Mouse (Mus musculus) E14TG2a.4 (cell line): Measurements from ENCODE around the gene Helb.

ENCODE experiments used
- H3K27me3 ChIP-seq: 2 replicates; pipeline ENCODE4 v1.6.1; 2014; ENCODE audit warnings: low read length, control low read depth; ENCODE audit not compliant: insufficient read depth
- H3K36me3 ChIP-seq: 2 replicates; pipeline ENCODE4 v1.6.1; 2014; ENCODE audit warnings: low read length, control low read depth; ENCODE audit not compliant: insufficient read depth
- H3K4me1 ChIP-seq: replicated peaks from 2 replicates; pipeline ENCODE4 v1.6.1; 2014; ENCODE audit warnings: low read depth, low read length, control low read depth
- H3K4me3 ChIP-seq: replicated peaks from 2 replicates; pipeline ENCODE4 v1.5.1; 2014; ENCODE audit warnings: mild to moderate bottlenecking, low read length
- H3K9me3 ChIP-seq: 2 replicates; pipeline ENCODE4 v1.6.1; 2014; ENCODE audit warnings: low read length, control low read depth
- CTCF ChIP-seq: conservative IDR thresholded peaks from 2 replicates; pipeline ENCODE4 v1.5.1; 2014; ENCODE audit warnings: low read length
- NANOG ChIP-seq: IDR thresholded peaks from 2 replicates; pipeline ENCODE4 v1.6.1; 2014; ENCODE audit warnings: borderline replicate concordance, low read length, mixed read lengths
- POU5F1 ChIP-seq: IDR thresholded peaks from 2 replicates; pipeline ENCODE4 v1.6.1; 2014; ENCODE audit warnings: low read length, borderline replicate concordance

Helb gene

DNA sequence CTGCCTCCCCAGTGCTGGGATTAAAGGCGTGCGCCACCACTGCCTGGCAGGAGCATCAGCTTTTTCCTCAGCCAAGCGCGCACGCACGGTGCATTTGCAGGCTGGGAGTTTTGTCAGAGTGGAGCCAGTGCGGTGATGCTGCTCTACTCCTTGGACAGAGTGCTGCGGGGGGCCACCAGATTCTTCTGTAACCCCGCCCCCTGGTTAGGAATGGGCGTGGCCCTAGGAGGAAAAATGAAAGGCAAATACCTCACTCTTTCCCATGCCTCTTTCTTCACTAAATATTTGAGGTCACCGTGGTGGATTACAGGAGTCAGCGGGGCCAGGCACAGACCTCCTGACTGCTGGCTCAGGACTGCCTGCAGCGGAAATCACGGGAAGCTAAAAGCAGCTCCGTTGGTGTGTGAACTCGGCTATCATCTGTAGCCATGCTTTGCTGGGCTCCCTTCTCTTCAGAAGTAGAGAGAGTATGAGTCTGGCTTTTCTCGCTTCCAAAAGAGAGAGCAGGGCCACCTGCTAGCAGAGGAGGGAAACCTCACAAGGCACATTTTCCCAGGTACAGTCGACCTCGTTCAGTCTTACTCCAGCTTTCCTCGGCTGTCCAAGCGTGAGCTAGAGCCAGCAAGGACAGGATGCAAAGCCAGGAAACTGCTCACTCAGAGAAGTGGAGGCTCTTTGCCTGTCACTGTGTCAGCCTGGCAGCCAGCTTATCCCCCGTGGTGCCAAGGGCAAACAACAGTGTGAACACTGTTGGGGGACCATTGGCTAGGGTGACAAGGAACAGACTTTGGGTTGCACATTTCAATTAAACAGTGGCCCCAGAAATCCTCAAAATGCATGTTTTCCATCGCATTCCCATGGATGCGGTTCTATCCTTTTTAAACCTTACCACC is 51.3 kb downstream of the Helb start:
- no peaks in the 10 kb centered on the region for H3K36me3 ChIP-seq
- peak overlapping the region; percentile 41 for H3K4me3 ChIP-seq
- H3K27me3 ChIP-seq = peaks cover 8% of the 10 kb centered on the region
- H3K9me3 ChIP-seq = peaks cover 14% of the 10 kb centered on the region
- TF ChIP-seq CTCF = no peak
- TF ChIP-seq POU5F1 = no peak
- TF ChIP-seq NANOG = no peak
- H3K4me1 ChIP-seq = peaks cover 10% of the 10 kb centered on the region

DNA sequence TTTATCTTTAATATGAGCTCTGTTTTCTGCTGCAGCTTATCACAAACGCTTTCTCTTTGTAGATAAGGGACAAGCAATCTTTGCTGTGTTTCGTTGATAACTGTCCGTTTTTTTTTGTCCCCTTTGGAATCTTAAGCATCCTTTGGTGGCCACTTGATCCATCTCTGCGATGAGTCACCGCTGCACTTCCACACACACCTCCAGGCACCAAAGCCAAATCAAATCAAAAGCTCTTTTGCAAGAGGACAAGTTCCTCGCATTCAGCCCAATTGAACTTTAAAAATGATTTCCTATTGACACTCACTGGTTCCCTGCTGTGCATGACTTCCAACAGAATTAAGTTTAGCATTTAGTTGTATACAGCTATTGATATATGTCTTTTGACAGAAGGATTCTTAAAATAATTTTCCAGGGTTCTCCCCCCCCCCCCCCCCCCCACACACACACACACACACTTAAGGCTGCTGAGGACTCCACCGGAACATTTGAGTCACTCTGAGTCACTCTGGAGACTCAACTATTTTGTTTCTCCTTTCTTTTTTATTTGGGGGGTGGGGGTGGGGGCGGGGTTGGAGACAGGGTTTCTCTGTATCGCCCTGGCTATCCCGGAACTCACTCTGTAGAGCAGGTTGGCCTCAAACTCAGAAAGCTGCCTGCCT is 52.1 kb downstream of the Helb start:
- Histone ChIP-seq H3K4me1 (peaks cover 10% of the 10 kb centered on the region), H3K27me3 (peaks cover 8% of the 10 kb centered on the region), H3K36me3 (no peaks in the 10 kb centered on the region), H3K9me3 (peaks cover 12% of the 10 kb centered on the region), H3K4me3 (peak overlapping the region; percentile 41)
- TF ChIP-seq NANOG (no peak), CTCF (no peak)

DNA sequence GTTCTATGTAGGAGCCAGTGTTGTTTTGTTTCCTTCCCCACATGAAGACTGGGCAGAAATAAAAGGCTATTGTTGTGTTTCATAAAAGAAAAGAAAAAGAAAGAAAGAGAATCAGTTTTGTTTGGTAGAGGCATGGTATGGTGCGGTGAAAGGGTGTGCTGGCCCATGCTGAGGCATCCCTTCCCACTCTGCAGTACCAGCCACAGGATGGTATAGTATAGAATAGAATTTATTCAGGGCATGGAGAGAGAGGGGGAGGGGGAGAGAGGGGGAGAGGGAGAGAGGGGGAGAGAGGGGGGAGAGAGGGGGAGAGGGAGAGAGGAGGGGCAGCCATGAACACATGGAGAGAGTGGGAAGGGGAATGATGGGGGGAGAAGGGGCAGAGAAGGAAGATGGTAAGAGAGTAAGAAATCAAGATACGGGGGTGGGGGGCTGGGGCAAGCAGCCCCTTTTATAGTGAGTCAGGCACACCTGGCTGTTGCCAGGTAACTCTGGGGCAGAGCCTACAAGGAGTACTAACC is 68.0 kb downstream of the Helb start:
- no peaks in the 10 kb centered on the region for H3K36me3 ChIP-seq
- no peaks in the 10 kb centered on the region for H3K4me1 ChIP-seq
- no peaks in the 10 kb centered on the region for H3K27me3 ChIP-seq
- no peak overlapping the region for H3K4me3 ChIP-seq
- TF ChIP-seq NANOG (no peak), CTCF (no peak), POU5F1 (no peak)
- peaks cover 6% of the 10 kb centered on the region for H3K9me3 ChIP-seq

DNA sequence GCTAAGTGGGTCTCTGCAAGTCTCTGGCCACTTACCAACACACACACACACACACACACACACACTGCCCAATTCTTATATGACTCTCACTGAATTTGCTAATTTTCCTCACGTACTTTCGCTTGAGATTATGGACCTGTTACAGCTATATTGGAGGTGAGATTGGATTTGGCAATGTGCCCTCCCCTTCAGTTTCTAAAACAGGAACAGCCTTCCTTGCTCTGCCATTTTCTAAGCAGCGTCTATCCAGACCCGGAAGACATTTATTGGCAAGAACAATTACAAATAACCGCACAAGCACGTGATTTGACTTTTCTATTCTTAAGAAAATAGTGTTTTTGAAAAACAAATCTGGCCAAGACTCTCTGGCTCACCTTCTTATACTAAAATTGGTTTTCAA is 68.5 kb downstream of the Helb start:
- TF ChIP-seq NANOG (no peak), POU5F1 (no peak), CTCF (no peak)
- Histone ChIP-seq H3K36me3 (no peaks in the 10 kb centered on the region), H3K4me1 (no peaks in the 10 kb centered on the region), H3K27me3 (no peaks in the 10 kb centered on the region), H3K9me3 (peaks cover 6% of the 10 kb centered on the region), H3K4me3 (no peak overlapping the region)

DNA sequence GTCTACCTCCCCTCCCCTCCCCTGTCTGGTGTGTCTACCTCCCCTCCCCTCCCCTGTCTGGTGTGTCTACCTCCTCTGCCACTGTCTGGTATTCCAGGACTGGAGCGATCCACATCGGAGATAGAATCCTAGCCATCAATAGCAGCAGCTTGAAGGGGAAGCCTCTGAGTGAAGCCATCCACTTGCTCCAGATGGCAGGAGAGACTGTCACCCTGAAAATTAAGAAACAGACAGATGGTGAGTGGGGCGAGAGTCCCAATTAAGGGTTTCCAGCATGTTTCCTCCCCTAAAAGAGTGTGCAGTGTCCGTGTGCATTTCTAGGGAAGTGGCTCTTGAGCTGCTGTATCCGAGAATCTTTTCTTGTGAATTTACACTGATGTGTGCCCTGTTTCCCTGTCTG is 74.6 kb downstream of the Helb start:
- no peaks in the 10 kb centered on the region for H3K4me1 ChIP-seq
- no peaks in the 10 kb centered on the region for H3K9me3 ChIP-seq
- TF ChIP-seq CTCF (no peak), POU5F1 (no peak), NANOG (no peak)
- H3K36me3 ChIP-seq = no peaks in the 10 kb centered on the region
- no peaks in the 10 kb centered on the region for H3K27me3 ChIP-seq
- no peak overlapping the region for H3K4me3 ChIP-seq

DNA sequence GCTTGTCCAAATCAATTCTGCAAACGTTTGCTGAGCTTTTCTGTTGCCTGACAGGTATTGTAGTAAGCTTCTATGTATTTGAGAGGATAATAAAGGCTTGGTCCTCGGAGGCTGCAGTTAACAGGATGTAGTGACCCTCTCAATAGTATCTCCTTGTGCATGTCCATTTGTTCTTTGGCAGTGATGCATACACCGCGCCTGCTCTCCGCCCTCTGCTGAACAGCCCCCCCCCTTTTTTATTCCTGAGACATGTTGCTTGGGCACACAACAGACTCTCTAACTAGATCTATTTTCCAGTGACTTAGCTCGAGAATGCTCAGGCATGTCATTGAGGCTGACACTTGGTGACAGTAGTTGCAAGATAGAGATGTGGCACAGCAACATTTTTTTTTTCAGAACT is 77.0 kb downstream of the Helb start:
- no peak for TF ChIP-seq NANOG
- TF ChIP-seq POU5F1 = no peak
- no peak for TF ChIP-seq CTCF
- H3K4me1 ChIP-seq = no peaks in the 10 kb centered on the region

DNA sequence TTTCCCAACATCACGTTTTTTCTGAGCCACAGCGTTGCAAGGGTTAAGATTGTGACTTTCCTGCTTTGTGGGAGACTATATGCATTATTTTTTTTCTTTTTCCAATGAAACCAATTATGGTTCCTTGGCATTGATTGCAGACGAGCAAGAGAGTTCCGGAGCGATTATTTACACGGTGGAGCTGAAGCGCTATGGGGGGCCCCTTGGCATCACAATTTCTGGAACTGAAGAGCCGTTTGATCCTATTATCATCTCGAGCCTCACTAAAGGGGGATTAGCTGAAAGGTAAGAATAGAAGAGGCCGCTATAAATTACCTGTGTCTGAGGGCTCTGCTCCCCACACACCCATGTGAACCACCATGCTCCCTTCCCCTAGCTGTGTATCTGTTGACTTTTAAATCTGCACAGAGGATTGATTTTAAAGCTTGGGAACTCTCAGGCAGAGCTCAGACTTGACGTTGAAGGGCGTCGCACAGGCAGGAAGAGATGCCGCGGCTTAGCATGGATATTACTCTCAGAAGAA is 77.5 kb downstream of the Helb start:
- Histone ChIP-seq H3K36me3 (no peaks in the 10 kb centered on the region), H3K27me3 (0 out of 2 replicates have a peak, but pooled peaks cover 2% of the 10 kb centered on the region), H3K4me1 (no peaks in the 10 kb centered on the region), H3K4me3 (no peak overlapping the region), H3K9me3 (no peaks in the 10 kb centered on the region)
- TF ChIP-seq NANOG = no peak
- TF ChIP-seq POU5F1 = no peak

More for the DNA sequence above, 77.0 kb downstream of the Helb start:
- Histone ChIP-seq H3K27me3 (0 out of 2 replicates have a peak, but pooled peaks cover 2% of the 10 kb centered on the region), H3K4me3 (no peak overlapping the region), H3K36me3 (no peaks in the 10 kb centered on the region), H3K9me3 (no peaks in the 10 kb centered on the region)

DNA sequence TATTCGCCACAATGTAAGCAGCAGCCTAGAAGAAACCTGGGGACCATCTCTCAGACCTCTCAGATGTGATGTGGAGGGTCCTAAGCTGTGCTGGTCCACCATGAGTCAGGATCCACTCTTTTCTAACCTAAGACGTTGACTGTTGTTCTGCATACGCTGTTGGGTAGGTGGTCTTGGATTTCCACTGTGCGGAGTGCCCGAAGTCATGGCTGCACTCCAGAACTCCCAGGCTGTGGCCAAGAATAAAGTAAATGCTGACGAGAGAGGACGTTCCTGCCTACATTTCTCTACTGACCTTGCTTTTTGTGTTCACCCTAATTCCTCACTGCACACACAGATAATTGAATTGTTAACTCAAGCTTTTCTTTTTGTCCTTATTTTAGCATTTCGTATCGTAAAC is 78.9 kb downstream of the Helb start:
- Histone ChIP-seq H3K36me3 (no peaks in the 10 kb centered on the region), H3K4me1 (no peaks in the 10 kb centered on the region), H3K9me3 (no peaks in the 10 kb centered on the region), H3K27me3 (0 out of 2 replicates have a peak, but pooled peaks cover 2% of the 10 kb centered on the region), H3K4me3 (no peak overlapping the region)
- TF ChIP-seq CTCF (no peak), NANOG (no peak), POU5F1 (no peak)
